Mouse (Mus musculus): Measurements from ENCODE around the gene Arhgap27.
"Not testable (repeated sequence)": the region's sequence is repeated elsewhere in the genome, so short reads cannot be mapped to it uniquely, and the experiment has no call there.

The Arhgap27 gene

DNA sequence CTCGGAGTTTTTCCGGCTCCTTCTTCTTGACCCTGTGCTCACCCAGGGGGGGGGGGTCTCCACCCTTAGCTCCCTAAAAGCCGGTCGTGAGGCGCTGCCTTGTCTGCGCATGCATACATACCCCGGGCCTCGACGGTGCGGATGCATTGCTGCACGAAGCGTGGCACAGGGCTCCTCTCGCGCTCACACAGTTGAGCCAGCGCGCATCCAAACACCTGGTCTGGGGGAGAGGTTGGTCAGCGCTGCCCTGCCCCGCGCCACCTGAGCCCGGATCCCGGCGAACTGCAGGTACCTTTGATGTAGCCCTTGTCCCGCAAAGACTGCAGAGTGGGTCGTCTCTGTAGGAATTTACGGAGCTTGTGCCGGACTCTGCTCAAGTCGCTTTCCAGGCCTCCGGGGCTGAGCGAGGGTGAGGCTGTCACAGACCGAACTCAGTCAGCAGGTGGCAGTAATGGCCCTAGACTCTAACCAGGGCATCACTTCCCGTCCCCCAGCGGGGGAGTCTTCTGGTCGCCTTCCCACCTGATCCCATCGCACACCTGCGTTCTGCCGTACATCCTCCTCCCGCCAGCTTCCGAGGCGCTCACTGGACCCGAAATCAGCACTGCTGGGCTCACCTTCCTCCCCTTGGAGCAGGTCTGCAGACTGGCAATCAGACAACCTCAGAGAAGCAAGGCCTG, 29.6 kb downstream of the Arhgap27 start:
- DNase-seq (ENCODE audit: low read depth, low spot score) = peak; percentile 83

GRCm38 (mm10) chr11:103332890-103333651, 30.4 kb downstream of the Arhgap27 start:
- DNase-seq (ENCODE audit: low read depth, low spot score) = no peak

DNA sequence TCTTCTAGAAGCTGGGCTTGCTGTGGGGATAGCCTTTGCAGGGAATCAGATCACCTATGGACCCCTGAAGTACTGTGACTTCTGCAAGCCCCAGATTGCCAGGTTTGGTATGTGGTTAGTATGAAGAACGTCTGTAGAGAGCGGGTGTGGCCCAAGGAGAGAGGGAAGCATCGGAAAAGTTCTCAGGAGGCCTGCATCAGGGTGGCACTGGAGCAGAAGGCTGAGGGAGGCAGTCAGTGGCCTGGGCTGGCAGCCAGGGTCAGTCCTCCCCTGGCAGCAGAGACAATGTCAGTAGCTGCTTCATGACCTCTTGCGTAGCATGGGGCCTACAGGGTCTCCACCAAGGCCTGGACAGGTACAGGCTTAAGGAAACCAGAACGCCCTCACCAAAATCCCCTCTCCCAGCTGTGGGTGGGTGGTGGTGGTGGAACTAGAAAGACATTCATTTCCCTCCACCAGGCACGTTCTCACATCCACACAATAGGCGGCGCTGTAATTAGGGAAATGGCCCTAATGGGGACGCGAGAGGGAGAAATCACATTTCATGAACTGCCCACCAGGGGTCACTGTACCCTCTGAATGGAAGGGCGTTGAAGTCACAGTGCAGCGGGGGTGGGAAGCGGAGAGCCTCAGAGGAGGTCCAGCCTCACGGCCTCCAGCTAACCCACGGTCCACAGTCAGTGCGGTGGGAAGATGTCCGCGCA, 31.2 kb downstream of the Arhgap27 start:
- DNase-seq (ENCODE audit: low read depth, low spot score) = peak; percentile 89

- DNase-seq (ENCODE audit: low read depth, low spot score) = no peak
Observed at GRCm38 (mm10) chr11:103331502-103332185, 31.8 kb downstream of the Arhgap27 start.

GRCm38 (mm10) chr11:103330651-103331319, 32.7 kb downstream of the Arhgap27 start:
- DNase-seq (ENCODE audit: low read depth, low spot score) = no peak

DNA sequence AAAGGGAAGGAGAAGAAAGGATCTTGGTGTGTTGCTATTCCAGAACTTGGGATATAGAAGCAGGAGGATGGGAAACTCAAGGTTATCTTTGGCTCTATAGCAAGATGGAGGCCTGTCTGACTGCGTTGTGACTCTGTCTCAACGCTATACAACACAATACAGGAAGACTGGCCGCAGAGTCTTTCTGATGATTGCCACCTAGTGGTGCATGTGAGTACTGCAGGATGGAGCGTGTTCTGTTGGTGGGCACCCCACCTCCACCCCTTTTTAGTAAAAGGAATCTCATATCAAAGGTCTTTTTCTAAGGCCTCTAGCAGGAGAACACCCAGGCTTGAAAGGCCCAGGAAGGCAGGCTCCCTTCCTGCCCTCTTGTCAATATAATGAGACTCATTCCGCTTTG, 36.5 kb downstream of the Arhgap27 start:
- DNase-seq (ENCODE audit: low read depth, low spot score) = peak; percentile 57

DNA sequence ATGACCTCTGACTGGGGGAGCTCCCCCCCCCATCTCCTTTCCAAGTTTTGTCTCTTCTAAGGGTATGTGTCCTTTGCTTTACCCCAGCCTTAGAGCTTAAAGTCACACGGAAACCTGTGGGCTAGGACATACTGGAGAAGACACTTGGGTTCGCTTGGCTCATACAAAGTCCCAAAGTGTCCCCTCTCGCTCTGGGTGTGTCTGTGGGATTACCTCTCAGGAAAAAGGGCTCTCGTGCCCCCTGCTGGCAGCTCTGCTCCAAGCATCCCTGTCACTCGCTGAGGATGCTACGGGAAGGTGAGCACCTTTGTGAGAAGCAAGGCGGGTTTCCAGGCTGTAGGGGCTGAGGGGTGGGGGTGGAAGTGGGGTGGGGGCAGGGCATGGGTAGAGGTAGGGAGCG, 38.3 kb downstream of the Arhgap27 start:
- DNase-seq (ENCODE audit: low read depth, low spot score) = peak; percentile 71

GRCm38 (mm10) chr11:103324723-103325122, 38.8 kb downstream of the Arhgap27 start:
- no peak for DNase-seq (ENCODE audit: low read depth, low spot score)

DNA sequence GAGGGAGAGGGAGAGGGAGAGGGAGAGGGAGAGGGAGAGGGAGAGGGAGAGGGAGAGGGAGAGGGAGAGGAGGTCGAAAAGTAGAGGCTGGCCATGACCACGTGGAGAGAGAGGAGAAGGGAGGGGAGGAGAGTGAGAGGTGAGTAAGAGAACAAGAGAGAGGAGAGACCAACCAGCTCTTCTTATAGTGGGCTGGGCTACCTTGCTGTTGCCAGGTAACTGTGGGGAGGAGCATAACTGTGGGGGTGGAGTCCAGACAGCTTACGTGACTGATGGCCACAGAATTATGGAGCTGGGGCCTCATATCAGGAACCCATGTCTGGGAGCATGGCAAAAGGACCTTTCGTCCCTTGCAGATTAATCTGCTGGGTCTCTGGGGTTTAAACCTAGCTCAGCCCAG, 40.7 kb downstream of the Arhgap27 start:
- not testable (repeated sequence) for DNase-seq (ENCODE audit: low read depth, low spot score)

- DNase-seq (ENCODE audit: low read depth, low spot score) = no peak
Observed at GRCm38 (mm10) chr11:103320646-103321045, 42.8 kb downstream of the Arhgap27 start.

- no peak for DNase-seq (ENCODE audit: low read depth, low spot score)
Observed at GRCm38 (mm10) chr11:103320196-103320595, 43.3 kb downstream of the Arhgap27 start.

DNA sequence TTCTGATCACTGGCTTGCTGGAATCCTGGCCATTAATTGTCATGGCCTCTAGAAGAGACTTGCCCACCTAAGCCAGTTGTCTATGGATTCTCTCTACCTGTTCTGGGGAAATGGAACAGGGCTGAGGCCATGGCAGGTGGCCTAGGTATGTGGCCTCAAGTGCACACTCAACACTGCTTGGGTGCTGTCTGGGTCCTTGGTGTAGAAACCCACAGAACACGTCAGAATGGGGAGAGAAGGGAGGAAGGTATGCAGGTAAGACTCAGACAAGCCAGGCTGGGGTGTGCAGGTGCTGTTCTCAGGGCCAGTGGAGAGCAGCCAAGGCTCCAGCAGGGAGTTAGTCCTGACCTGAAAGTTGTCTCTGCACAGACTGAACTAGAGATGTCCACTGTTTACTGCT, 45.5 kb downstream of the Arhgap27 start:
- no peak for DNase-seq (ENCODE audit: low read depth, low spot score)

GRCm38 (mm10) chr11:103315379-103315778, 48.1 kb downstream of the Arhgap27 start:
- no peak for DNase-seq (ENCODE audit: low read depth, low spot score)

DNA sequence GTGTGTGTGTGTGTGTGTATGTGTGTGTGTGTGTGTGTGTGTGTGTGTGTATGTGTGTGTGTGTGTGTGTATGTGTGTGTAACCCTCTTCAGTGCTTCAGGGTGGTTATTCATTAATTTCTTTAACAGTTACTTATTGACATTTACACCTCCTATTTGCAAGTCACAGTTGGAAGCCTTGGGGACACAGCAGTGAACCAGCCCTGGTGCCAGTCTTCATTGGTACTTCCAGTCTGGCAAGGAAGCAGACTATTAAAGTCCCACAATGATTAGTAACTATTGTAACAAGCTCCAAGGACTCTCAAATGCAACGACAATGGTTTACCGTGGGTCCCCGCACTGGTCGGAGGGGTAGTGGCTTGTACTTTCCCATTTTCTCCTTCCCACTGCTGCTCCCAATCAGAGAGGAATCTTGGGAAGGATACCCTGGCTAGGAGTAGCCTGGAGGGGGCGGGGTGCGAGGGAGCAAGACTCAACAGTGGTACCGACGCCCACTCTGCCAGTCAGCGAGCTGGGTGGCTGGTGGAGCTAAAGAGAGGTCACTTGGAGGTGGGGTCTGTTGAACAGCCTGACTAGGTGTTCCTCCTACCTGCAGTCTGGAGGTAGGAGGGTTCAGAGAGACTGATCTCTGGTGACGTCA, 48.6 kb downstream of the Arhgap27 start:
- DNase-seq (ENCODE audit: low read depth, low spot score) = no peak

- DNase-seq (ENCODE audit: low read depth, low spot score) = no peak
Observed at GRCm38 (mm10) chr11:103313542-103313941, 50.0 kb downstream of the Arhgap27 start.

DNA sequence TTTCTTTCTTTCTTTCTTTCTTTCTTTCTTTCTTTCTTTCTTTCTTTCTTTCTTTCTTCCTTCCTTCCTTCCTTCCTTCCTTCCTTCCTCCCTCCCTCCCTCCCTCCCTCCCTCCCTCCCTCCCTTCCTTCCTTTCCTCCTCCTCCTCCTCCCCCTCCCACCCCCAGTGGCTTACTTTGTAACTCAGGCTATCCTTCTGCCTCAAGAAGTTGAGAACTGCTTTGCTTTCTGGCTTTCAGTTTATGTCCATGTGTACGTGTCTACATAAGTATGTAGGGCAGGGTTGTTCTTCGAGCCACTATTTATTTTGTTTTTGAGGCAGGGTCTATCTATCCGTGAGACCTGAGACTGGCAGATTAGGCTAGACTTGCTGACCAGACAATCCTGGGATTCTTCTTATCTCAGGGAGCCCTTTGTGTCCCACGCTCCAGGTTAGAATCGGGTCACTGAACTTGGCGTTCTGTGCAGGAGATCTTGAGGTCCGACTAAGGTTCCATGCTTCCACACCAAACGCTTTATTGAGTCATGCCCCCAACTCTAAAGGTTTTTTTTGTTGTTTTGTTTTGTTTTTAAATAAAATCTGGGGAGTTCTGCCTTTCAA, 50.7 kb downstream of the Arhgap27 start:
- no peak for DNase-seq (ENCODE audit: low read depth, low spot score)

GRCm38 (mm10) chr11:103311960-103312611, 51.4 kb downstream of the Arhgap27 start:
- no peak for DNase-seq (ENCODE audit: low read depth, low spot score)

GRCm38 (mm10) chr11:103309956-103310574, 53.4 kb downstream of the Arhgap27 start:
- DNase-seq (ENCODE audit: low read depth, low spot score) = no peak

- DNase-seq (ENCODE audit: low read depth, low spot score) = no peak
Observed at GRCm38 (mm10) chr11:103307910-103308309, 55.6 kb downstream of the Arhgap27 start.
